Mouse (Mus musculus) small intestine, adult 2 months (tissue): Measurements from ENCODE around the gene Cog1. TPM values are rescaled to one million over a fixed set of nuclear protein-coding genes. Genes with fewer than 3 reads are reported as not detected.
A peak's percentile ranks its signal among the peaks of the same experiment; 100 is the strongest.

Experiments
- H3K27ac ChIP-seq: fragments of 200-500 bp; 2 replicates; pipeline ENCODE4 v1.5.1; 2012; ENCODE audit warnings: low read depth, low read length, control low read depth, inconsistent platforms; ENCODE audit not compliant: insufficient read depth
- H3K27me3 ChIP-seq: fragments of 200-500 bp; 2 replicates; pipeline ENCODE4 v1.6.1; 2012; ENCODE audit warnings: mild to moderate bottlenecking, moderate library complexity, low read length, inconsistent platforms; ENCODE audit not compliant: control insufficient read depth, insufficient read depth
- H3K36me3 ChIP-seq: fragments of 200-500 bp; 2 replicates; pipeline ENCODE4 v1.6.1; 2012; ENCODE audit warnings: mild to moderate bottlenecking, low read length, control low read depth, inconsistent platforms; ENCODE audit not compliant: control insufficient read depth, insufficient read depth
- H3K4me1 ChIP-seq: fragments of 200-500 bp; 2 replicates; pipeline ENCODE4 v1.6.1; 2012; ENCODE audit warnings: low read length, inconsistent platforms, mixed read lengths; ENCODE audit not compliant: control insufficient read depth, insufficient read depth, insufficient read length
- H3K4me3 ChIP-seq: fragments of 200-500 bp; 2 replicates; pipeline ENCODE4 v1.5.1; 2012; ENCODE audit warnings: low read depth, mild to moderate bottlenecking, control low read depth, inconsistent platforms, low read length, moderate library complexity
- CTCF ChIP-seq: fragments of 200-500 bp; IDR thresholded peaks from 2 replicates; pipeline ENCODE4 v1.5.1; 2012; ENCODE audit warnings: low read depth, mild to moderate bottlenecking, control low read depth, inconsistent platforms, low read length, moderate library complexity, mixed read lengths; ENCODE audit not compliant: insufficient replicate concordance, insufficient read length; ENCODE audit errors: extremely low read depth
- POLR2A ChIP-seq: fragments of 200-500 bp; IDR thresholded peaks from 2 replicates; pipeline ENCODE4 v1.6.1; 2012; ENCODE audit warnings: low read depth, mild to moderate bottlenecking, control low read depth, inconsistent platforms, low read length, moderate library complexity
- WGBS: fragments of 180-500 bp; shearing (Covaris S2); methylation state at CpG from one replicate; pipeline ENCODE4 v1.1.7; 2018; 5-methylcytosine and 5-hydroxymethylcytosine counted together
- polyA plus RNA-seq: library from polyadenylated mRNA; depleted of rRNA; stranded (reverse); fragments of >200 nt; gene quantifications from 2 replicates; pipeline ENCODE4 v1.2.3, GENCODE M21; 2012

The Cog1 gene
- polyA plus RNA-seq, 1 experiment: 50.2 TPM

GRCm38 (mm10) chr11:113621001-113621400, 28.0 kb upstream of the Cog1 start:
- peaks cover 2% of the 10 kb centered on the region; the same call in 1 of the 2 replicates for H3K4me1 ChIP-seq
- TF ChIP-seq POLR2A (no peak), CTCF (no peak)
- H3K36me3 ChIP-seq: no peaks in the 10 kb centered on the region

GRCm38 (mm10) chr11:113622028-113622427, 26.9 kb upstream of the Cog1 start:
- H3K4me3 ChIP-seq: no peak overlapping the region
- peaks cover 21% of the 10 kb centered on the region for H3K27me3 ChIP-seq
- no peak overlapping the region for H3K27ac ChIP-seq
- H3K36me3 ChIP-seq: no peaks in the 10 kb centered on the region
- no peak for TF ChIP-seq POLR2A
- no peak for TF ChIP-seq CTCF
- WGBS: 90% methylated on average over 4 of the region's 4 CpGs
- H3K4me1 ChIP-seq: peaks cover 2% of the 10 kb centered on the region; the same call in 1 of the 2 replicates

More at GRCm38 (mm10) chr11:113621001-113621400, 28.0 kb upstream of the Cog1 start:
- peaks cover 21% of the 10 kb centered on the region for H3K27me3 ChIP-seq
- H3K4me3 ChIP-seq: no peak overlapping the region
- WGBS: 92% methylated on average over 2 of the region's 2 CpGs
- no peak overlapping the region for H3K27ac ChIP-seq

- no peak overlapping the region for H3K27ac ChIP-seq
- no peak overlapping the region for H3K4me3 ChIP-seq
- 83% methylated on average over 18 of the region's 18 CpGs for WGBS
- TF ChIP-seq CTCF (no peak), POLR2A (no peak)
- no peaks in the 10 kb centered on the region for H3K4me1 ChIP-seq
- peaks cover 2% of the 10 kb centered on the region; the same call in 1 of the 2 replicates for H3K27me3 ChIP-seq
- H3K36me3 ChIP-seq: no peaks in the 10 kb centered on the region
Observed at GRCm38 (mm10) chr11:113625437-113625836, 23.5 kb upstream of the Cog1 start.

GRCm38 (mm10) chr11:113627785-113628184, 21.2 kb upstream of the Cog1 start:
- H3K4me1 ChIP-seq: peaks cover 4% of the 10 kb centered on the region; the same call in 1 of the 2 replicates
- H3K27me3 ChIP-seq: no peaks in the 10 kb centered on the region
- no peak for TF ChIP-seq CTCF
- no peak for TF ChIP-seq POLR2A
- no peak overlapping the region for H3K4me3 ChIP-seq
- WGBS: 52% methylated on average over 4 of the region's 4 CpGs
- no peaks in the 10 kb centered on the region for H3K36me3 ChIP-seq
- no peak overlapping the region for H3K27ac ChIP-seq

GRCm38 (mm10) chr11:113630642-113631041, 18.3 kb upstream of the Cog1 start:
- peak overlapping the region; percentile 57 for H3K4me3 ChIP-seq
- peaks cover 4% of the 10 kb centered on the region; the same call in 1 of the 2 replicates for H3K4me1 ChIP-seq
- 32% methylated on average over 7 of the region's 7 CpGs for WGBS
- H3K27ac ChIP-seq: peak overlapping the region; percentile 82; the same call in 1 of the 2 replicates
- TF ChIP-seq POLR2A (no peak), CTCF (peak; percentile 21; the same call in 1 of the 2 replicates)
- H3K27me3 ChIP-seq: no peaks in the 10 kb centered on the region
- no peaks in the 10 kb centered on the region for H3K36me3 ChIP-seq

- no peaks in the 10 kb centered on the region for H3K27me3 ChIP-seq
- H3K4me1 ChIP-seq: peaks cover 4% of the 10 kb centered on the region; the same call in 1 of the 2 replicates
- peak overlapping the region; percentile 82 for H3K27ac ChIP-seq
- peak overlapping the region; percentile 57 for H3K4me3 ChIP-seq
- no peaks in the 10 kb centered on the region for H3K36me3 ChIP-seq
- WGBS: 15% methylated on average over 8 of the region's 8 CpGs
- TF ChIP-seq CTCF (no peak), POLR2A (no peak)
Observed at GRCm38 (mm10) chr11:113631302-113631701, 17.7 kb upstream of the Cog1 start.

GRCm38 (mm10) chr11:113631862-113632261, 17.1 kb upstream of the Cog1 start:
- TF ChIP-seq CTCF (no peak), POLR2A (no peak)
- H3K27me3 ChIP-seq: no peaks in the 10 kb centered on the region
- peaks cover 4% of the 10 kb centered on the region; the same call in 1 of the 2 replicates for H3K4me1 ChIP-seq
- WGBS: 24% methylated on average over 8 of the region's 8 CpGs
- H3K27ac ChIP-seq: peak overlapping the region; percentile 82
- peak overlapping the region; percentile 36 for H3K4me3 ChIP-seq
- no peaks in the 10 kb centered on the region for H3K36me3 ChIP-seq

GRCm38 (mm10) chr11:113632303-113632702, 16.7 kb upstream of the Cog1 start:
- peaks cover 4% of the 10 kb centered on the region; the same call in 1 of the 2 replicates for H3K4me1 ChIP-seq
- H3K27ac ChIP-seq: peak overlapping the region; percentile 82
- H3K36me3 ChIP-seq: no peaks in the 10 kb centered on the region
- 33% methylated on average over 7 of the region's 7 CpGs for WGBS
- TF ChIP-seq POLR2A: no peak
- TF ChIP-seq CTCF: no peak
- H3K4me3 ChIP-seq: peak overlapping the region; percentile 36
- H3K27me3 ChIP-seq: no peaks in the 10 kb centered on the region
